Mouse (Mus musculus): ENCODE measurements around the gene Fbxl8. TPM values are rescaled to one million over a fixed set of nuclear protein-coding genes. Genes with fewer than 3 reads are reported as not detected.
"Not testable (repeated sequence)": the region's sequence is repeated elsewhere in the genome, so short reads cannot be mapped to it uniquely, and the experiment has no call there.

Gene Fbxl8
- polyA plus RNA-seq, 1 experiment = 3.7 TPM

DNA sequence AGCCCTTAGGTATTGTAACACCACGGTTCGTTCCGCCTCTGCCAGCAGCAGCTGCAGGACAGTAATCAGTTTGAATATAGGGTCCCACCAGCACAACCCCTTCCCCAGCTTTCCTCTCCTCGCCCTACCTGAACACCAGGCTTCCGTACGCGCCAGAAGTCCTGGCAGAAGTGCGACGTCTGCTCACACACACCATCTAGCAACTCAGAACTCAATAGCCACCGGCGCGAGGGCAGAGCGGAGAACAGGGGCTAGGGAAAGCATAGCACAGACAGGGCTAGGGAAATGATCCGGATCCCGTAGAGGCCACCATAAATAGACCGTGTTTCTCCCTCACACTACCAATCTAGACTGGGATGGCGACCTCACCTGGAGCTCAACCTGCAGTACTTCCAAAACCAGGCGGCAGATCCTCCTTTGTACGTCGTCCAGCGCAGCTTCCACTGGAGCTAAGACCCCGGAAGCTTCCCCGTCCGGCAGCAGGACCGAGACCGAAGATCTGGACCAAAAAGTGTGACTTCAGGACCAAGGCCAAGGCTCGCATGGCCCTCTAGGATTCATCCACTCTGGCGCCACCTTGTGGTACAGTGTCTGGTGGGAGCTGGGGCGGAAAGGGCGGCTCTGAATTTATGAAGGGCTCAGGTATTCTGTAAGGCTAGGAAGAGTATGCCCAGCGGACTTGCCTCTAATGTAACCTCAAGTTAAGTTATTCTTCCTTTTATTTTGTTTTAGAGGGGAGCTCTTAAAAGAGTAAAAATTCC, 26.3 kb downstream of the Fbxl8 start:
- peak; percentile 98 for TF ChIP-seq CTCF (IDR thresholded peaks at IDR 0.05; ENCODE audit: control insufficient read depth, insufficient read depth, low read length)
- TF ChIP-seq POLR2A (IDR thresholded peaks at IDR 0.05; ENCODE audit: borderline replicate concordance, control insufficient read depth, low read depth, low read length) = no peak
- Histone ChIP-seq H3K27ac (ENCODE audit: control insufficient read depth, insufficient read depth, low read depth, low read length, poor library complexity) (no peak overlapping the region), H3K4me3 (replicated peaks; ENCODE audit: control insufficient read depth, low read depth, low read length) (no peak overlapping the region), H3K4me1 (ENCODE audit: control insufficient read depth, insufficient read depth, low read length) (peaks cover 4% of the 10 kb centered on the region)
- 27% methylated on average over 31 of the region's 31 CpGs for WGBS

GRCm38 (mm10) chr8:105291364-105291763, 26.9 kb downstream of the Fbxl8 start:
- H3K27ac ChIP-seq (ENCODE audit: control insufficient read depth, insufficient read depth, low read depth, low read length, poor library complexity); H3K4me1 ChIP-seq (ENCODE audit: control insufficient read depth, insufficient read depth, low read length); H3K4me3 ChIP-seq (replicated peaks; ENCODE audit: control insufficient read depth, low read depth, low read length): not testable (repeated sequence)
- WGBS = 77% methylated on average over 8 of the region's 8 CpGs

DNA sequence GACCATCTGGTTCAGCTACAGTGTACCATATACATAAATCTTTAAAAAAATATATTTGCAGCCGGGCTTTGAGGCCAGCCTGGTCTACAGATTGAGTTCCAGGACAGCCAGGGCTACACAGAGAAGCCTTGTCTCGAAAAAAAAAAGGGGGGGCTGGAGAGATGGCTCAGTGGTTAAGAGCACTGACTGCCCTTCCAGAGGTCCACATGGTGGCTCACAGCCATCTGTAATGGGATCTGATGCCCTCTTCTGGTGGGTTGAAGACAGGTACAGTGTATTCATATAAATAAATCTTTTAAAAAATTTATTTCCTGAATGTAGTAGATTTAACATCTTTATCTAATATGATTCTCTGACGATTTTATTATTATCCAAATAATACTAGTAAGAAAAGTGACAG, 27.4 kb downstream of the Fbxl8 start:
- not testable (repeated sequence) for H3K27ac ChIP-seq (ENCODE audit: control insufficient read depth, insufficient read depth, low read depth, low read length, poor library complexity); H3K4me1 ChIP-seq (ENCODE audit: control insufficient read depth, insufficient read depth, low read length); H3K4me3 ChIP-seq (replicated peaks; ENCODE audit: control insufficient read depth, low read depth, low read length)
- 52% methylated on average over 3 of the region's 3 CpGs for WGBS
- TF ChIP-seq CTCF (IDR thresholded peaks at IDR 0.05; ENCODE audit: control insufficient read depth, insufficient read depth, low read length) = peak; percentile 6; the same call in 1 of the 2 replicates

GRCm38 (mm10) chr8:105292471-105292870, 28.0 kb downstream of the Fbxl8 start:
- 89% methylated on average over 7 of the region's 7 CpGs for WGBS
- Histone ChIP-seq H3K4me1 (ENCODE audit: control insufficient read depth, insufficient read depth, low read length) (peaks cover 5% of the 10 kb centered on the region), H3K4me3 (replicated peaks; ENCODE audit: control insufficient read depth, low read depth, low read length) (no peak overlapping the region), H3K27ac (ENCODE audit: control insufficient read depth, insufficient read depth, low read depth, low read length, poor library complexity) (no peak overlapping the region)
- TF ChIP-seq POLR2A (IDR thresholded peaks at IDR 0.05; ENCODE audit: borderline replicate concordance, control insufficient read depth, low read depth, low read length) = no peak
- no peak for TF ChIP-seq CTCF (IDR thresholded peaks at IDR 0.05; ENCODE audit: control insufficient read depth, insufficient read depth, low read length)

- H3K27ac ChIP-seq (ENCODE audit: control insufficient read depth, insufficient read depth, low read depth, low read length, poor library complexity) = no peak overlapping the region
- 93% methylated on average over 19 of the region's 19 CpGs for WGBS
- no peak for TF ChIP-seq CTCF (IDR thresholded peaks at IDR 0.05; ENCODE audit: control insufficient read depth, insufficient read depth, low read length)
- no peak for TF ChIP-seq POLR2A (IDR thresholded peaks at IDR 0.05; ENCODE audit: borderline replicate concordance, control insufficient read depth, low read depth, low read length)
- H3K4me3 ChIP-seq (replicated peaks; ENCODE audit: control insufficient read depth, low read depth, low read length) = no peak overlapping the region
- peaks cover 7% of the 10 kb centered on the region for H3K4me1 ChIP-seq (ENCODE audit: control insufficient read depth, insufficient read depth, low read length)
Observed at GRCm38 (mm10) chr8:105293405-105293804, 29.0 kb downstream of the Fbxl8 start.

DNA sequence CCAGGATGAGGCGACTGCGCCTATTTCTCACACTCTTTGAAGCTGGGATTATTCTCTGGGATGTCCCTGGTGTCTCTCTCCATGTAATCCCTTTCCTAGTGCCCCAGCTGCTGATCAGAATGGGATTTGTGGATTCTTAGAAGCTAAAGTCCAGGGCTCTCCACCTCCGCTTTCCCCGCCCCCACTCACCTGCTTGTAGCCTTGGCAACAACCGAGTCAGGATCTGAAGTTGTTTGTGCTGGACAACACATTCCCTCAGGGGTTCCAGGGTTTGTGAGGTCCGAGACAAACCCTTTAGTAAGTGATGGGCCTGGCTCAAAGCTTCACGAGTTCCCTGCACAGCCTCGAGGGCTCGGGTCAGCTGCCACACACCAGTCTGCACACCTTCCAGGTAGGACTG, 30.3 kb downstream of the Fbxl8 start:
- WGBS = 87% methylated on average over 9 of the region's 9 CpGs
- Histone ChIP-seq H3K4me3 (replicated peaks; ENCODE audit: control insufficient read depth, low read depth, low read length) (no peak overlapping the region), H3K4me1 (ENCODE audit: control insufficient read depth, insufficient read depth, low read length) (peaks cover 8% of the 10 kb centered on the region), H3K27ac (ENCODE audit: control insufficient read depth, insufficient read depth, low read depth, low read length, poor library complexity) (no peak overlapping the region)
- TF ChIP-seq CTCF (IDR thresholded peaks at IDR 0.05; ENCODE audit: control insufficient read depth, insufficient read depth, low read length) = no peak
- no peak for TF ChIP-seq POLR2A (IDR thresholded peaks at IDR 0.05; ENCODE audit: borderline replicate concordance, control insufficient read depth, low read depth, low read length)

- TF ChIP-seq POLR2A (IDR thresholded peaks at IDR 0.05; ENCODE audit: borderline replicate concordance, control insufficient read depth, low read depth, low read length) = no peak
- no peak for TF ChIP-seq CTCF (IDR thresholded peaks at IDR 0.05; ENCODE audit: control insufficient read depth, insufficient read depth, low read length)
- Histone ChIP-seq H3K4me1 (ENCODE audit: control insufficient read depth, insufficient read depth, low read length) (peaks cover 4% of the 10 kb centered on the region), H3K27ac (ENCODE audit: control insufficient read depth, insufficient read depth, low read depth, low read length, poor library complexity) (no peak overlapping the region)
Observed at GRCm38 (mm10) chr8:105295256-105295655, 30.8 kb downstream of the Fbxl8 start.

DNA sequence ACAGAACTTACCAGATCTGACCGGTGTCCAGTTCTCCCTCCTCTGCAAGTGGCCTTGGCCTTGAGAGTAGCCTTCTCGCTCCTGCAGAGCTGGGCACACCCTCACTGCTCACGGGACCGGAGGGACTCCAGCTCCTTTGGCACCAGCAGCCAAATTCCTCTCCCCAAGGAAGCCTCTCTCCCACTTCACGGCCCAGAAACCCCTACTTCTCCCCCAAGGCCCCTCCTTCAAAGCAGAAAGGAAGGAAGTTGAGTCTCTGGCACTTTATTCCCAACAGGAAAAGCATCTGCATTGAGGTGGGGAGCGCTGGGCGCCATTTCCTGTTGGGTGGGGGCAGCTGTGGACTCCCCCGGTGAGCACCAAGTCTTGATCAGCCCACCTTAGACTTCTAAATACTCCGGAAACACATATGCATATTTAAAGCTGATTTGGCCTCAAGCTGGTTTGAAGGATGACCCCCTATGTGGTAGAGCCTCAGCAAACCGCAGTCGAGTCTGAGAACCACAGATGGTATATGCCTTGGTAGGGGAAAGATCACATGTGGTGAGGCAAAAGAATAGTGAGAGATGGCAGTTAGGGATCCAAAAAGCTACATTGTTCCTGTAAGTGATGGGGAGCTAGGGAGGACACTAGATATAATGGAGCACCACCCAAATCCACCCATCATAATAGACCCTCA, 31.6 kb downstream of the Fbxl8 start, which contains the start of gene Exoc3l:
Exoc3l (minus strand) TSS at position 207 of the 679 bp plus-strand sequence.
- WGBS = 12% methylated on average over 11 of the region's 11 CpGs
- Histone ChIP-seq H3K4me3 (replicated peaks; ENCODE audit: control insufficient read depth, low read depth, low read length) (no peak within 1 kb of the TSS), H3K4me1 (ENCODE audit: control insufficient read depth, insufficient read depth, low read length) (peaks cover 4% of the 10 kb centered on the region), H3K27ac (ENCODE audit: control insufficient read depth, insufficient read depth, low read depth, low read length, poor library complexity) (no peak within 1 kb of the TSS)
- no peak for TF ChIP-seq POLR2A (IDR thresholded peaks at IDR 0.05; ENCODE audit: borderline replicate concordance, control insufficient read depth, low read depth, low read length)
- TF ChIP-seq CTCF (IDR thresholded peaks at IDR 0.05; ENCODE audit: control insufficient read depth, insufficient read depth, low read length) = no peak

More at GRCm38 (mm10) chr8:105295256-105295655, 30.8 kb downstream of the Fbxl8 start:
- 66% methylated on average over 11 of the region's 11 CpGs for WGBS
- H3K4me3 ChIP-seq (replicated peaks; ENCODE audit: control insufficient read depth, low read depth, low read length) = no peak overlapping the region
